Mouse (Mus musculus) induced T-regulatory cell, adult 2 months (primary cell): ENCODE measurements at regions not wholly inside any gene's neighbourhood (a gene's known extent, or its start where the extent isn't known, plus 50 kb on each side); places are given as distances from the start of the nearest gene placed in this dataset.
"Not testable (repeated sequence)": the region's sequence is repeated elsewhere in the genome, so short reads cannot be mapped to it uniquely, and the experiment has no call there.

ENCODE experiments used
- DNase-seq: peaks from one replicate; pipeline ENCODE4 v3.0.0-alpha.2; 2012; ENCODE audit warnings: low read depth

DNA sequence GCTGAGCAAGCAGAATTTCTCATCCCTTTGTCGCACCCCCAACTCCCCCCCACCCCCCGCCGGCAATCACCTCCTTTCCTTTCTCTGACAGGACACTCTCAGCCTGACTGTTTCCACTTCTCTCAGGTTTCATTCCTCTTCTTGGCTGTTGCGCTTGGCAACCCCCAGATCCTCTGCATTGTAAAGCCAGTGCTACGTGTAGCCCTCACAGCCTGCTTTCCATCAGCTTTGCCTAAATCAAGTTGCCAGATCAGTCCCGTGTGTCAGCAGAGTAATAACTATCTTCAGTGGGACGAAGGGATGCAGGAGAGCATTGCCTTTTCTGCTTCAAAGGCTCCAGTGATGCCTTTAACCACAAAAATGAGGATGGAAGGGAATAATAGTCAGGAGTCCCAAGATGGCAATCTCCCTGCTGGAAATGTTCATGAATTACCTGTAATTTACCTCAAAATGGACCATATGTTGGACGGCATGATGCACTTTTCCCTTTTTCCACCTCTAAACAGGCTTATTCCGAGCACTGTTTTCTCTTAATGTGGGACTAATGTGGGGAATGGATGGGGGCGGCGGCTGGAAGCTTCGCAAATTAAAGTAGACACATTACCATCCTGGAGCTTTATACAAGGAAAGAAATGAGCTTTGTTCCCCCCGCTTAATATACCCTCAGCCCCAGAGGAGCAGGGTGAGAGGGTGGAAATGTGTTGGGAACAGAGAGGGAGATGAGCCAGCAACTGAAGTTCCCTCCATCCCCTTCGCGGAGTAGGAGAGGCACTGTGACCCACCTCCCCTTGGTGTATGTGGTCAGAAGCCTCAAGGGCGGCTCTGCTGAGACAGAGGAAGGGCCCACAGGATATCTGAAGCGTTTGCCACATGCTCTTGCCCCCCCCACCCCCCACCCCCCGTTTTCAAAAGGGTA, 168.3 kb upstream of the Npvf start:
- no peak for DNase-seq

DNA sequence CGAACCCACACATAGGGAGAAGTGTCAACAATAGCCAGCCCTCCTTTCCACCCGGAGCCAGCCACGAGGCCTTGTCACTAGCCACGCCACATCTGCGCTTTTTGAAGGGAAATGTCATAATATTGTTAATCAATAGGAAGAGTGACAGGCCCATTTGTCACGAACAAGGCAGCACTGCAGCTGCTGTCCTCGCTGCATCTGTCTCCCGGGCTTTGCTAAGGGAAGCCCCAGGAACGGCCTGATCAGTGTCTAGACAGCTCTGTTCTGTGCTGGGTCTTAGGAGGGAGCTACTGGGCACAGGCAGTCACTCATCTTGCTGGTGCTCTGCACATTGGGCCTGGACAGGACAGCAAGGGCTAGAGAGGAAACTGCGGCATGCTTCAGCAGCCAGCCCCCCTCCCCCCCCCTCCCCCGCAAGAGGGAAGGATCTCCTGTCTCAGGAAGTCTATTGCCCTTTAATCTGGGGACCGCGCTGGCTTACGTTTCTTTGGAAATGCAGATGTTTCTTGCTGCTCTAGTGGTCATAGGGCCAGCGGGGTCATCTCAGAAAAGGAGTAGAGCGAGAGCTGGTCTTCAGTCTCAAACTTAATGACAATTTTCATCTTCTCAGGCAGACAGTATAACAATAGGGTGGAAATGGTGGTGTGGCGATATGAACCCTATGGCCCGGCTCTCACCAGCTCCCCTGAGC, 169.1 kb upstream of the Npvf start:
- DNase-seq: peak; percentile 11

DNA sequence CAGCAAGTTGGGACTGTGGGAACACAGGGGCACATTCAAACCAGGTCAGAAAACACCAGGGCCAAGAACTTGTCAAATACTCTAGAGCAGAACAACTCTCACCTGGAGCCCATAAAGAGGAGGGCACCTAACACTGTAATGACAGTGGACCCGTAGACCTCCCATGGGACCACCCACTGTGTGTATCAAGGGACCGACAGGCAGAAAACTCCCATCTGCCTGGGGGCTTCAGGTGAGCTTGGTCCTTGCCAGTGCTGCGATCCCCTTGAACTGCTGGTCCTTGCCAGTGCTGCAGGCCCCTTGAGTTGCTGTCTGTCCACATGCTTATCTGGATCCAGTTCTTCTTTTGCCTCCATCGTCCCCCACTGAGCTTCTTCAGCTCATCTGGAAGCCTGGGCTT, 170.2 kb upstream of the Npvf start:
- DNase-seq: no peak

DNA sequence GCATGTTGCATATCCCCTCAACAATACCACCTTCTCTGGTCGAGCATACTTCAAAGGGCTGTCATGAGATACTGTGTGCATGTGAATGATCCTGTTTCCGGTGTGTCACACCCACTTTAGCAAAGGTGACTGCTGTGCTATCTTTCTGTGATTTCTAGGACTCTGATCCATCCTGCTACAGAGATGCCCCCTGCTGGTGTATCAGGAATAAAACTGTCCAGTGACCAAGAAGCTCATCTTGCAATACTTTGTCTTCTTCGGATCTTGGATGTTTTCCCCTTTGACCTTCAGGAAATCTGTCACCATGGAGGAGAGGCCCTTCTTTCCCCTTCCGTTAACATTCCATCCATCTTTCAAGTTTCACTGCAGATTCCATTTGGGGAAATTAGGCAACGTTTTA, 177.5 kb upstream of the Npvf start:
- DNase-seq: no peak

DNA sequence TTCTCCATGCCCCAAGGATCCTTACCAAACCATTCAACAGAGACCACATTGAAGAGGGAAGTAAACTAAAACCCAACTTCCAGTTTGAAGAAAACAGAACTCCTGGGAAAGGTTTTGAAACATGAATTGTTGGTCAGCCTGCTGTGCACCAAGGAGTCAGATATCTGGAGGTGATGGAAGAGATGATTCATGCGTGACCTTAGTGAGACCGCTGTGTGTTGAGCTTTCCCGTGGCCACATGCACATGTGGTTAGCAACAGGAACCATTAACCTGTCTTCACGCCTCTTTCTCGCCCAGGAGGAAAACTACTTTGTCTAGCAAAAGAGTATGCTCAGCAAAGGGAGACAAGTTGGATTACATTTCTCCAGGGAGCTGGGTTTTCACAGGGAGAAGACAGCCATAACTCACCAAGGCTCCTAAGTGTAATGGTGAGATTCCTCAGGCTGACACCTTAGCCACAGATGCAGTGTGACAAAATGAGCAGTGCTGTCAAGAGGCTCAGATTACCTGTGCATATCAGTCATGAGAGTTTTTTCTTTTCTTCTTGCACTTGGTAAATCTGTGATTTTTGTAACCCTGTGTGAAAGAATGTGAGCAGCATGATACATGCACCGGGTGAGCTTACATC, 181.9 kb upstream of the Npvf start:
- no peak for DNase-seq

DNA sequence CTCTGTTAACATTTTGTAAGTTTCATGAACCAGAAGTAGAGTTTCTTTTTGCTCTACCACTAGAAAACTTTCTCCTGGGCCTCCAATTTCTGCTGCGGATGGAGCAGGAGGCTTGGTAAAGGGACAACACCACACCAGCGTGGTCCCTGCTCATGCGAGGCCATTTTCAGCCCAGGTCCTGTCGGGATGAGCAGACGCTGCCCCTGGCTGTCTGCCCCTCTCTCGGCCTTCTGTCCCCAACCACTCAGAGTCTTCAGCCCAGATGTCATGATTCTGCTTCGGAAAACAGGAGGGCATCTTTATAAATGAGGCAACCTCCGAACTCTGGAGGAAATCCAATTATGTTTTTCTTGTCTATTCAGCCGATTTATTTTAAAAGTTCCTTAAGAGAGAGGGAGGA, 186.6 kb upstream of the Npvf start:
- no peak for DNase-seq

DNA sequence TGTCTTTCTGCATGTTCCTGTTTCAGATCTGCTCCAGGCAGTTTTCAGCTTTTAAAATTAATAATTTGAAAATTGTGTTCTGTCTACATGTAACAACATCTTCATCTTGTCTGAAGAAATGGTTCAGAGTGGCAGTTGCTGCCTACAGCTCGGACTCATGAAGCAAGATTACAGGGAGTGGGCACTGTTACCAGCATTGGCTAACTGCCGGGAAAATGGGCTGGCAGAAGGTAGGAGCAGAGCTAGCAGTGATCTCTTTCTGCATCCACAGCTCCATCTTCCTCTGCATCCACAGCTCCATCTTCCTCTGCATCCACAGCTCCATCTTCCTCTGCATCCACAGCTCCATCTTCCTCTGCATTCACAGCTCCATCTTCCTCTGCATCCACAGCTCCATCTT, 191.0 kb upstream of the Npvf start:
- not testable (repeated sequence) for DNase-seq

DNA sequence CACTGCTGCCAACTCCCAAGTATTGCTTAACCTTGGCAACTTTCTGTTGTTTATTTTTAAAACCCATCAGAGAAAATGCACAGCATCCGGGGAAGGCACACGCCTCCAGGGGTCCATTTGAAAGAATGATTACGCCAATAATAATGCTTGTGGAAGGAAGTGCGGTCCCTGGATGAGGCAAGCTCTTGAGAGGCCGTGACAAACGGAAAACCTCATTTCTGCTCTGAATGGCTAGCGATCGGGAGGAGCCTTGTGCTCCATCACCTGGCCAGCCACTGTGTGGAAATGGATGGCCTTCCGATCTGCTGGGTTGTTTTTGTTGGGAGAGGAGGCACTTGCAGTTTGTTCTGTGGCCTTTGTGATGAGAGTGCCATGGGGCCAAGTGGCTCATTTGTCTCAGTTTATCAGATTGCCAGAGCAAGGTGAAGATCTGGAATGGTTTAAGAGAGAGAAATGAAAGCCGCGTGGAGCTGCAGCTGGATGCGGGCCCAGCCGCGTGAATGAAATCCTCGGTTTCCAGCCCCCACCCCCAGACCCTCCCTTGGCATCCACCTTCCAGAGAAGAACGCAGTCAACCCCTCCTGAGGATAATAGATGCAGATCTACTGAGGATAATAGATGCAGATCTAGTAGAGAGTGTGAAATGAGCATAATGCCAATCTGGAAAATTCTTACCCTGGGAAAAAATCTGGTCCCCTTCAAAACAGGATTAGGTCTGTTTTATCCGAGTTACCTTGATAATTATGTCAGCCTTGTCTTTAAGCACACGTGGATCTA, 192.7 kb upstream of the Npvf start:
- DNase-seq: no peak

DNA sequence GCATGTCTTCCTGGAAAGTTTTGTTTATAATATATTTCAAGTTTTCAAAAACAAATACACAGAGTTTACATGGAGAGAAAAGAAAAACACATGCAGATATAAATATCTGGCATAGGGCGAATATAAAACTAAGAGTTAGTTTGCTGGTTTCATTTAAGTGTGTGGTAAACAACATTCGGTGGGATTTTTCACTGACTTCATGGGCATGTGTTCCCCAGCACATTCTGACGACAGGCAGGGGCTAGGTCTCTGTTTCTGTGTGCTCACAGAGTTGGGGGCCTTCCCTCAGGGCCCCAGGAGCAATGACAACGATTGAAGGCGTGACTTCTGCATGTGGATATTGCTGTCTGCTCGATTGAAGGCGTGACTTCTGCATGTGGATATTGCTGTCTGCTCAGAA, 193.3 kb upstream of the Npvf start:
- no peak for DNase-seq

DNA sequence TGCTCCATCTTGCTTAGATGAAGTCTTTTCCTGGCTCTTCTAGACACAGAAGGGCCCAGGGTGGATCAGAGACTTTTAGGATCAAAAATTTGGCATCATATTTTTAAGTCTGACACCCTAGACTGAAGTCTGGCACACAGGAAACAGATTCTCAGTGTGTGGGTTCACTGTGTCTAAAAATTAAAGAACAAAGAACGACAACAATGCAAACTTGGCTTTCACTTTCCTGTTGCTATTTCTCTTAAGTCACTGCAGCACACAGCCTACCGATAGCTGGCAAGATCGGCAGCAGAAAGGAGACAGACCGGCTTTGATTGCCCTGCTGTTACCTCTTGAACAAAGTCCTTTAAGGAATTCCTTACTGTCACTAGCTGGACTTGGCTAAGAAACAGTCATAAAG, 204.9 kb upstream of the Npvf start:
- DNase-seq: peak; percentile 3

DNA sequence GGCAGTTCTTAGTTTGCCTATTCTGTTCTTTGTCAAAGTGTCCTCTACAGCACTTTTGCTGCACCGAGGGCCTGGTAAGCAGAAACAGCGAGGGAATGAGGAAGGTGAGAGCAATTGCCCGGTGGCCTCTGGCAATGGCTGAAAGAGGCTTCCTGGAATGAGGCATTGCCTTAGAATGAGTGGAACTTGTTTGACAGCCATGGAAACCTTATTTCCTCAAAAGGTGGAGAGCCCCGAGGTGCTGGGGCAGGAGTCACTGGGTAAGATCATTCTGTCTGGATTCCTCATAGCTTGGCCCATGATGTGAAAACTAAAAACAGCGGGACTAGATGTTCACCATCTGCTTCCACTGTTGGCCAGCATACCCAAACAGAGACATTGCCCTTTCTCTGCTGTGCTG, 223.8 kb upstream of the Npvf start:
- no peak for DNase-seq

DNA sequence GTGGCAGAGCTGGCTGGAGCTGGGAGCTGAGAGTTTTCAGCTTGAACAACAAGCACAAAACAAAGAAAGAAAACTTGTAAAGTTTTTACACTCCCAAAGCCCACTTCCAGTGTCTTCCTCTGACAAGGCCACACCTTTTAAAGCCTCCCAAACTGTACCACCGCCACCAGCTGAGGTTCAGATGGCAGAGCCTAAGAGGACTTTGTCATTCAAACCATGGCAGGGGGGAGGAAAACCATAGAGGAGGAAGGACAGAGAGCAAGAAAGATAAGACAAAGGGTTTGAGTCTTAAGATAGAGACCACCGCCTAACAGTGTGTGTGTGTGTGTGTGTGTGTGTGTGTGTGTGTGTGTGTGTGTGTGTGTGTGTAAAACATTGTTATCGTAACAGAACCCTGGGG, 228.1 kb upstream of the Npvf start:
- DNase-seq: no peak

DNA sequence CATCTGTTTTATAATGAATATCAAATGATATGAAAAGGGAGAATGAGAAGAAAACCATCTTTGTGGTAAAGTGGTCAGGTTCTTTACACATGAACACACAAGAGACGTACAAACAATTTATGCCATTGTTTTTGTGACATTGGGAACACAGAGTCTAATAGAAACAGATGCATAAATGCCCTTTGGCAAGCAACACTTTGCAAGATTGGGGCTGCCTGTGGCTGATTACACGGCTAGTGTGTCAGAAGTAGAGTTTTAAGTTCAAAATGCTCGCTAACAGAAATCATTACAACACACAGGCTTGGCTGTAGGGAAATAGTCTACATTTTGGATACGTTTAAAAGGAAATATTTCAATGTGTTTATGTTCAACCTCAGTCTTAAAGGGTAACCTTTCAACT, 228.5 kb upstream of the Npvf start:
- no peak for DNase-seq

DNA sequence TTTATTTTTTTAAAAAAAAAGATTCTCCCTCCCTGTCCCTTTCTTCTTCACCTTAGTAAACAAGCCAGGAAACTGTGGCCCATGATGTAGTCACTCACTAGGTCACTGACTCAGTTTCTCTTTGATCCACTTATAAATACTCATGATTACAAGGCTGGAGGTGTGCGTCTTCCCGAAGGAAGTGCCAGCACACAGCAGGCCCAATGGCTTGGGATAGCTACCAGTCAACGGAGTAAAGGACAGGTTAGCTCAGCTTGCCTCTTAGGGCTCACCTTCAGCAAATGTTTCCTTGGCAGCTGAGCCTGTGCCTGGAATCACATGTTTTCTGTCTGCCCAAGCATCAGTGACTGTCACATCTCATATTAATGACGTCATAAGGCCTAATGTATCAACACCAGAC, 230.8 kb upstream of the Npvf start:
- no peak for DNase-seq

DNA sequence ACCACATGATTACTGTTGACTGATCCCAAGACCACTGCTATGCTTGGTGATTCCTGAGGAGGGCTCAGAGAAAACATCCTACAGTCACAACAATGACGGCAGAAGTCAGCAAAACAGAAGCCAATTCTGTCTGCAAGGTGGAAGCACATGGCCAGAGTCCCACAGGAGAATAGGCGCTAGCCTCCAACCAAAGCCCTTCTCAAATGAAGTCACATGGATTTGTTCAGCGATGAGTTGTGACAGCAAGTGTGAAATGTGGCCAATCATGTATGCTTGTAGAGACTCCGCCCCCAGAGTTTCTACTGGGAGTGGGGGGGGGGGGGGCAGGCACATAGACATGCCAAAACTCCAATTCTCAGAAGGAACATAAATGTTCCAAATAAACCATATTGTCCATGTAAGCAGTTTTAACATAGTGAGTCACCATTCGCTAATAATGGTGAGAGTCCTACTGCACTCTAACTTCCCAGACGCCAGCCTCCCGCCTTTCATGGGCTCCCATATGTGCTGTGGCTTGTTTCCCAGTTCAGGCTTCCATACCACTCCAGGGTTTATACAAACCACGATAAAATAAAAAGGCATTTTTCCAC, 231.6 kb upstream of the Npvf start:
- DNase-seq: no peak

DNA sequence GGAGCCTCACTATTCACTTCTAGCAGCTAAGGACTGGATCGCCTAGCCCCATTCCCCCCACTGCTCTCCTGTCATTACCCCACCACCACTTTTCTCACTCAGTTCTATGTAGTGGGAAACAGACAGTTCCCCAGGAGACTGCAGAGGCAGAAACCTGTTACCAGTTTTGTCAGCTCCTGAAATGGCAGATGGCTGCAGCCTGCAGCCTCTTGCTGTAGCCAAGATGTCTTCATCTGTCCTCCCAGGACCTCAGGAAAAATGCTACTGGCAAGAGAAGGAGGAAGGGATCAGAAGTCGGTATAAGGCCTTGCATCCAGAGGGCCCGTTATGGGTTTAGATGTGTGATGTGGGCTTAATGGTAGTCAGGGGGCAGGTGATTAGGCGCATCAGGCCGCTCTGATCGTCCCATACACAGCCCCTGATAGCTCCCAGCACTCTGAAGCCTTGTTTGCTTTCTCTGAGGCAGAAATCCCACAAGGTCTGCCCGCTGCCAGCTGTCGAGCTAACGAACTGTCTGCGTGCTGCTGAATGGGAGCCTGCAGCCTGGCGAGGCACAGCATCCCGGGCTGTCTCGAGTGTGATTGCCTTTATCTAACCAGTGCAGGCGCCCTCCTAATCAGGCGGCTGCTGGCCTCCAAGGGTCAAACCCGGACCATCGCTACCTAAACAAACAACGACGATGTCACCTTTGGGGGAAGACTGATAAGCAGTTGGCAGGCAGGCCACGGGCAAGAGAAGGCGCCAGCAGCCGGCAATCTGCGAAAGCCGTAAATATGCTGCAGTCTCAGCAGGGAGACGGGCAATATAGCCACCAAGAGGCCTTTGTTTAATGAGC, 236.3 kb upstream of the Npvf start:
- no peak for DNase-seq

DNA sequence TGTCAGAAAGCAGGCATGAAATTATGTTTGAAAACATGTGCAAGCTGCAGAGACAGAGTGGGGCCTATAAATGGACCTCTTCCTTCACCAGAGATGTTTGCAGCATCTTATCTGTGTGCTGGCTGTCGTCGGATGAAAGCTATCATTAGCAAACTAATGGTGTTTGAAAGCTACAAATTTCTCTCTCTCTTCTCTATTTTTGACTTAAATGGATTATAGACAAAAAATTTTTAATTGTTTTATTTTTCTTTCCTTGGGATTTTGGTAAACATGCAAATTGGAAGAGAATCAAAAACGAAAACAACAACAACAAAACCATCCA, 236.9 kb upstream of the Npvf start:
- no peak for DNase-seq

DNA sequence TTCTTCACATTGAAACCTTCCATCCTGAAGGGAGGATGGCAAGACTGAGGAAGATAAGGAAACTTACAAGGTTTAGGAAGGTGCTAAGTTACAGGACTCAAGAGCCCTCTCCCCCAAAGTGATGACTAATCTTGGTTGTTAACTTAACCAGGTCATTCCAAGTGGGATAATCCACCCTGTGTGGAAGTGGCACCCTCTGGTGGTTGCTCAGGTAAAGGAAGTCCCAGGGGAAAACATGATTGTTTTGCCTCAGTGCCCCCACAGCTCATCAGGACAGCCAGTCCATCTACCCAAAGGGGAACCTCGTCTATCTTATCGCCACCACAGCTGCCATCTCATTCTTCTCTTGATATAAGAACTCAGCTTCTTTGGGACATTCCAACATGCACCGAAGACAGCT, 244.6 kb upstream of the Npvf start:
- DNase-seq: no peak

DNA sequence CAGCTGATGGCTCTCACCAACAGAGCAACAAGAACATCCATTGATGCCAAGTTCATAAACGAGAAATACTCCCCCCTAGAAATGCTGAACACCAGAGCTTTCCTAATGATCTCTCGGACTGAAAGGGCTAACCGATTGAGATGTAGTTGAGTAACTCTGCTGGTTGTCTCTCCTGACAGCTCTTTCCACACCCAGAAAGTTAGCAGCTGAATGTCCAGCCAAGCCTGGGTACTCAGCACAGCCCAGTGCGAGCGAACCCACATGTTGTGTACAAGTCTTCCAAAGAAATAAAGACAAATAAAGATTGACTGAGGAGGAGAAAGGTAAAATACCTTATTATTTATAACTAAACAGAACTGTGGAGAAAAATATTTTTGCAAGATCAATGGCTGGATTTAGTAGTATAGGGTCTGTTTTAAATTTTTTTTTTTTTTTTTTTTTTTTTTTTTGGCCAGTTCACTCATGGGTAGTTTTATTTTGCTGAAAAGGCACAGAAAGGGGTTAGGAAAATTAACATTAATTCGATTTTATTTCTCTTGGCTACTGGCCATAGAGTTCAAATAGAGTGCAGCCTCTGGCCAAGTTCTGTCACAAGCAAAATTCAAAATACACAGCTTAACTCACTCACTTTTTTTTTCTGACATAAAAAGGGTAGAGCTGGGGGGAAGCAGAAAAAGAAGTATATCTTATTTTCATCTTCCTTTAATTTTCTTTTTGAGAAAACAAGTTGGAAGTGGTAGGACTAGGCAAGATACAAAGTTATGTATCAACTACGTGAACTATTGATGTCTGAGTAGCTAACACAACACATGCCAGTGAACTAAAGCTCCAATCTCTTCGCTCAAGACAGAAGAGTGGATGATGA, 261.2 kb upstream of the Npvf start:
- no peak for DNase-seq

DNA sequence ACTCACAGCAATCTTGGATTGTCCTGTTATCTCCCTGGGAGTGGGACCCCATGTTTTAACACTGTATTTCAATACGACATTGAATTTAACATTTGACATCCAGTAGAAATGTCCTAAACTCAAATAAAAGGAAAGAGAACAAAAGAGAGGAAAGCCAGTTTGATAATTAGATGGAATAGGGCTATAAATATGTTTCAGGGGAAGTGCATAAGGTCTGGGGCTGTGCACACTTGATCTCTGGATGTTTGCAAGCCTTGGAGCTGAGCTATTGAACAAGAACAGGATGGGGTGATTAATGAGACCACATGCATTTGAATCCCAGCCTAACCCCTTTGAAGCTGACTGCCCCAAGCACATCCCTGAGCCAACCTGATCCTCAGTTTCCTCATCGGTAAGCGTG, 264.0 kb upstream of the Npvf start:
- no peak for DNase-seq
